Mouse (Mus musculus) myocyte (in vitro differentiated cells): ENCODE measurements around the gene Manf. TPM values are rescaled to one million over a fixed set of nuclear protein-coding genes. Genes with fewer than 3 reads are reported as not detected.

Experiments
- H3K27me3 ChIP-seq: one replicate; pipeline ENCODE4 v1.6.1; 2011; ENCODE audit not compliant: control insufficient read depth, insufficient read depth, insufficient read length
- H3K36me3 ChIP-seq: one replicate; pipeline ENCODE4 v1.6.1; 2011; ENCODE audit not compliant: control insufficient read depth, insufficient read depth
- H3K4me2 ChIP-seq: one replicate; pipeline ENCODE4 v1.6.1; 2011; ENCODE audit warnings: low read depth, control low read depth
- H3K4me3 ChIP-seq: one replicate; pipeline ENCODE4 v1.5.1; 2011; ENCODE audit warnings: mild to moderate bottlenecking, control low read depth, moderate library complexity
- H3K79me2 ChIP-seq: one replicate; pipeline ENCODE4 v1.6.1; 2011; ENCODE audit not compliant: control insufficient read depth, insufficient read depth
- H3ac ChIP-seq: one replicate; pipeline ENCODE4 v1.6.1; 2011; ENCODE audit not compliant: control insufficient read depth, insufficient read length
- CEBPB ChIP-seq: IDR thresholded peaks from 2 replicates; pipeline ENCODE4 v1.6.1; 2011; ENCODE audit warnings: mild to moderate bottlenecking, moderate library complexity; ENCODE audit not compliant: poor library complexity, insufficient read depth, severe bottlenecking
- POLR2A ChIP-seq: IDR thresholded peaks from one replicate; pipeline ENCODE4 v1.6.1; 2011; ENCODE audit warnings: low read depth, mild to moderate bottlenecking, control low read depth, moderate library complexity; ENCODE audit not compliant: insufficient read length
- POLR2AphosphoS2 ChIP-seq: IDR thresholded peaks from one replicate; pipeline ENCODE4 v1.6.1; 2011; ENCODE audit warnings: low read depth, control low read depth; ENCODE audit not compliant: insufficient read length
- REST ChIP-seq: IDR thresholded peaks from one replicate; pipeline ENCODE4 v1.6.1; 2011; ENCODE audit warnings: mild to moderate bottlenecking, control low read depth, moderate library complexity; ENCODE audit not compliant: insufficient read depth, insufficient read length
- USF1 ChIP-seq: IDR thresholded peaks from one replicate; pipeline ENCODE4 v1.6.1; 2011; ENCODE audit warnings: low read depth, mild to moderate bottlenecking, control low read depth, moderate library complexity
- polyA plus RNA-seq: library from polyadenylated mRNA; unstranded; fragments of >200 nt; fragmentation: generic; extraction: Trizol; gene quantifications from one replicate; pipeline ENCODE4 v1.2.1, GENCODE M21; 2012; ENCODE audit warnings: missing spikeins

The Manf gene
- polyA plus RNA-seq, 1 experiment = 222 TPM

- peak overlapping the region; percentile 74 for H3K4me3 ChIP-seq
- no peaks in the 10 kb centered on the region for H3K36me3 ChIP-seq
- TF ChIP-seq CEBPB (no peak), REST (no peak), USF1 (no peak)
- H3K79me2 ChIP-seq = peaks cover 48% of the 10 kb centered on the region
- H3ac ChIP-seq = peak overlapping the region; percentile 64
- peak overlapping the region; percentile 92 for H3K4me2 ChIP-seq
- H3K27me3 ChIP-seq = peaks cover 18% of the 10 kb centered on the region
Measured at GRCm38 (mm10) chr9:106789363-106789762, 102.4 kb downstream of the Manf start.

- H3ac ChIP-seq = peak within 1 kb of the TSS; percentile 64
- peaks cover 53% of the 10 kb centered on the region for H3K79me2 ChIP-seq
- peaks cover 13% of the 10 kb centered on the region for H3K27me3 ChIP-seq
- peak within 1 kb of the TSS; percentile 92 for H3K4me2 ChIP-seq
- TF ChIP-seq POLR2AphosphoS2 = peak; percentile 74
- TF ChIP-seq POLR2A = peak; percentile 79
- TF ChIP-seq REST = no peak
- no peaks in the 10 kb centered on the region for H3K36me3 ChIP-seq
- peak within 1 kb of the TSS; percentile 74 for H3K4me3 ChIP-seq
Measured at GRCm38 (mm10) chr9:106788812-106789321, 102.9 kb downstream of the Manf start, which contains the start of gene Rad54l2. Gene Rad54l2, minus strand, starts transcription at chr9:106789194.

Other genes with a start within 250 kb of the Manf start
- not detected for gene Grm2, start 235.9 kb downstream of the Manf start, polyA plus RNA-seq
- gene Tex264, start 206.1 kb downstream of the Manf start, polyA plus RNA-seq = 111 TPM
- gene Rad54l2, start 102.8 kb downstream of the Manf start, polyA plus RNA-seq = 5.3 TPM
- gene Dcaf1, start 70.1 kb downstream of the Manf start, polyA plus RNA-seq = 12.3 TPM
- 14.2 TPM for gene Rbm15b, start 4.6 kb downstream of the Manf start, polyA plus RNA-seq